Mouse (Mus musculus) cerebellum, adult 9-11 months (tissue): ENCODE measurements at regions not wholly inside any gene's neighbourhood (a gene's known extent, or its start where the extent isn't known, plus 50 kb on each side); places are given as distances from the start of the nearest gene placed in this dataset.

Experiments
- DNase-seq: peaks from one replicate; pipeline ENCODE4 v3.0.0; 2022

GRCm38 (mm10) chr9:90683319-90683718 lies 412.7 kb upstream of the Tbc1d2b start:
- DNase-seq: no peak

- DNase-seq: peak; percentile 46
Measured at GRCm38 (mm10) chr9:90690066-90690465, 419.5 kb upstream of the Tbc1d2b start.

GRCm38 (mm10) chr9:90691137-90691536 lies 420.5 kb upstream of the Tbc1d2b start:
- no peak for DNase-seq

- peak; percentile 49 for DNase-seq
Measured at GRCm38 (mm10) chr9:90691676-90692661, 421.4 kb upstream of the Tbc1d2b start.

GRCm38 (mm10) chr9:90693031-90693671 lies 422.5 kb upstream of the Tbc1d2b start:
- peak; percentile 56 for DNase-seq

- DNase-seq: peak; percentile 59
Measured at GRCm38 (mm10) chr9:90694051-90694645, 423.5 kb upstream of the Tbc1d2b start.

GRCm38 (mm10) chr9:90695693-90696092 lies 425.1 kb upstream of the Tbc1d2b start:
- DNase-seq: peak; percentile 40

GRCm38 (mm10) chr9:90697279-90698000 lies 426.8 kb upstream of the Tbc1d2b start:
- peak; percentile 67 for DNase-seq

GRCm38 (mm10) chr9:90698439-90698838 lies 427.8 kb upstream of the Tbc1d2b start:
- DNase-seq: no peak

- peak; percentile 73 for DNase-seq
Measured at GRCm38 (mm10) chr9:90699064-90699463, 428.5 kb upstream of the Tbc1d2b start.

GRCm38 (mm10) chr9:90700236-90701179 lies 429.9 kb upstream of the Tbc1d2b start:
- peak; percentile 75 for DNase-seq

- DNase-seq: peak; percentile 25
Measured at GRCm38 (mm10) chr9:90701180-90701765, 430.7 kb upstream of the Tbc1d2b start.

- no peak for DNase-seq
Measured at GRCm38 (mm10) chr9:90713685-90714084, 443.1 kb upstream of the Tbc1d2b start.

- DNase-seq: no peak
Measured at GRCm38 (mm10) chr9:90731450-90731849, 460.8 kb upstream of the Tbc1d2b start.

GRCm38 (mm10) chr9:90757175-90757574 lies 486.6 kb upstream of the Tbc1d2b start:
- DNase-seq: no peak

- DNase-seq: no peak
Measured at GRCm38 (mm10) chr9:90774296-90774695, 503.7 kb upstream of the Tbc1d2b start.

- DNase-seq: no peak
Measured at GRCm38 (mm10) chr9:90789545-90789944, 518.9 kb upstream of the Tbc1d2b start.

- DNase-seq: no peak
Measured at GRCm38 (mm10) chr9:90791871-90792270, 521.3 kb upstream of the Tbc1d2b start.

GRCm38 (mm10) chr9:90816844-90817243 lies 545.4 kb upstream of the Zic4 start:
- DNase-seq: no peak

- DNase-seq: no peak
Measured at GRCm38 (mm10) chr9:90823574-90824280, 538.5 kb upstream of the Zic4 start.

GRCm38 (mm10) chr9:90827474-90827873 lies 534.7 kb upstream of the Zic4 start:
- no peak for DNase-seq
